Mouse (Mus musculus) neutrophil, adult 5-6 weeks (primary cell): ENCODE measurements around the gene D930048N14Rik. TPM values are rescaled to one million over a fixed set of nuclear protein-coding genes. Genes with fewer than 3 reads are reported as not detected.
"Not testable (repeated sequence)": the region's sequence is repeated elsewhere in the genome, so short reads cannot be mapped to it uniquely, and the experiment has no call there.

Experiments
- ATAC-seq: fragments of 151-379, 151-347 bp; 2 replicates; pipeline ENCODE4 v1.8.0; 2017; ENCODE audit warnings: mild to moderate bottlenecking, moderate TSS enrichment; ENCODE audit not compliant: insufficient number of reproducible peaks, poor library complexity, low FRiP score, severe bottlenecking; ENCODE audit errors: extremely low read depth
- total RNA-seq: library from RNA; stranded (forward); fragments of 200-1000 nt; gene quantifications from 2 replicates; pipeline ENCODE4 v1.2.3, GENCODE M21; 2017

Gene D930048N14Rik
- total RNA-seq, 1 experiment from 2014 or later, result 2.7 TPM

DNA sequence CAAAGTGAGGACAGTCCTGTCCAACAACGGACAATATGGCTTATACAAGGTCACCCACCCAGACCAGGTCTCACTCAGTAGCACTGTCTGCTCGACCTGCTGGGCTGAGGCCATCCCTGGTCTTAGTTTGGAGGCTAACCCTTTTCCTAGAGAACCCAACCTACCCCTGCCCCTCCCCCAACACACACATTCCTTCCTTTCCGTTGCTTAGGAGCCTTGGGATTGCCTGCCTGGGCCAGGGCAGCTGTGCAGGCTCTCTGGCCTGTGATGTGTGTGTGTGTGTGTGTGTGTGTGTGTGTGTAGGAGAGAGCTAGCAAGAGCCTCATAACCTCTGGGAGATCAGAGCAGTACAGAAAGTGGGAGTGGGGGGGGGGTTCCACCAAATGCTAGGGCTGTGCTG is 2.2 kb upstream of the D930048N14Rik start:
- no peak for ATAC-seq

DNA sequence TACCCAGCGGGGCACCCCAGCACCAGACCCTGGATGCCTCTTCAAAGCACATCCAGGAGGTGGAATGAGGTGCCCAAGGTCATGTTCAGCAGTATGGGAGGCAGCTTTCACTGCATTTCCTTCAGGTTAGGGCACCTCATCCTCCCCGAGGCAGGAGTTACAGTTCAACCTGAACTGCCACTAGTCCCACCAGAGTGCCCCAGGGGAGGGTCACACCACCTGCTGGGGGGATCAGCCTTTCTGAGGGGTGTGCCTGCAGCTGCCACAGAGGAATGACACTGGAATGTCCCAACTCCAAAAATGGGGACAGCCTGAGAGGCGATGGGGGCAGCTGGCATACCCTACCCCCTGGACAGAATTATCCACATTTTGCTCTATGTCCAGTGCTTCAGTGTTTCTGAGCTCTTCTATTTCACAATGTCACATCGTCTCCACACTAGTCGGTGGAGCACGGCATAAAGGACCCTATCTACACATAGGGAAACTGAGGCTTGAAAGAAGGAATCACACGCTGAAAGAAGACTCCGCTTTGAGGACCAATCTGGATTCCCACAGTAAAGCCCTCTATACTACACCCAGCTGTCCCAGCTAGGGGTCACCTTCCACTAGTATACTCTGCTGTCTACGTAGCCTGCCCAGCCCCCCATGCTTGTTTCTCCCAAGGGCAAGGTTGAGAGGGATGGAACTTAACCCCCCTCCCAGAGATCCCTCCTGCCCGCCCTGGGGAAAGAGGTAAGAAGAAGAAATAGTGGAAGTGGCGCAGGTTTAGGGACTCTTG is 1.5 kb upstream of the D930048N14Rik start:
- ATAC-seq, result no peak

DNA sequence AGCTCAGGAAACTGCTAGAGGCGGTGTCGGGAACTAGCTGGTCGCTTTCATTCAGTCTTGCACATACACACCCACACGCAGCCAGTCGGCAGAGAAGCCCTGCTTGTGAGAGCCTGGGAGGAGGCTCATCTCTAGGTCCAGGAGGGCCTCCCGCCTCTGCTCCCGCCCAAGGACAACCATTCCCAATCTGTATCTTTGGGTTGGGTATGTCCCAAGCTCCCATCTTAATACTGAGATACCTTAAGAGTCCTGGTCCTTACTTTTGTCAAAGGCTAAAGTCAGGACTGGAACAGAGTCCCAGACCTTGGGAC is 910 bp upstream of the D930048N14Rik start:
- ATAC-seq, result no peak

DNA sequence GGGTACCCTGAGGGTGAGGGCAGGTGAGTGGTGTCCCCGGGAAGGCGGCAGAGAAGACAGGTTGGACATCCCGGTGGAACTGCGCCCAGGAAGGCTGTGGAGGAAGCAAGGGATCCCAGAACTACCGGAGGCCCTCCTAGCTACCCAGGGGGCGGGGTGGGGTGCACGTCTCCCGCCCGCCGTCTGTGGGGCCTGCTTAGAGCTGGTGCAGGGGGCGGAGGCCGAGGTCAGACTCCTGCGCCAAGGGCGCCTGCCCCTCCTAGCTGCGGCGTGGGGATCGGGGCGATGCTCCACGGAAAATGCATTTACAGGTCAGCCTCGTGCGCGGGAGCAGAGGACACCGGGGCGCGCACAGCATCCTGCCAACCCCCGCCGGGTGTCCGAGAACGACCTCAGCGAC is 493 bp upstream of the D930048N14Rik start:
- ATAC-seq, result no peak

DNA sequence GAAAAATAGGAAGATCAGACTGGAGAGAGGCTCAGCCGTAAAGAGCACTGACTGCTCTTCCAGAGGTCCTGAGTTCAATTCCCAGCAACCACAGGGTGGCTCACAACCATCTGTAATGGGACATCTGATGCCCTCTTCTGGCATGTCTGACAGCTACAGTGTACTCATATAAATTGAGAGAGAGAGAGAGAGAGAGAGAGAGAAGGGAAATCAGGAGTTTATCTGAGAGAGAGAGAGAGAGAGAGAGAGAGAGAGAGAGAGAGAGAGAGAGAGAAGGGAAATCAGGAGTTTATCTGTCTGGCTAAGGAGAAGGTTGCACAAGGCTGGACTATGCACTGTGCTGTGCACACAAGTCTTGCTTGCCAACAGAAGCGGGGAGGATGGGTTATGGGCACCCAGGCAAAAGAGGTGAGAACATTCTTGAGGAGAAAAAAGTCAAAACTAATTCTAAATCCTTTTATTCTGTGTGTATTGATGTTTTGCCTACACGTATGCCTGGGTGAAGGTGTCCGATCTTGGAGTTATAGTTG is 2.2 kb downstream of the D930048N14Rik start:
- ATAC-seq, result no peak

DNA sequence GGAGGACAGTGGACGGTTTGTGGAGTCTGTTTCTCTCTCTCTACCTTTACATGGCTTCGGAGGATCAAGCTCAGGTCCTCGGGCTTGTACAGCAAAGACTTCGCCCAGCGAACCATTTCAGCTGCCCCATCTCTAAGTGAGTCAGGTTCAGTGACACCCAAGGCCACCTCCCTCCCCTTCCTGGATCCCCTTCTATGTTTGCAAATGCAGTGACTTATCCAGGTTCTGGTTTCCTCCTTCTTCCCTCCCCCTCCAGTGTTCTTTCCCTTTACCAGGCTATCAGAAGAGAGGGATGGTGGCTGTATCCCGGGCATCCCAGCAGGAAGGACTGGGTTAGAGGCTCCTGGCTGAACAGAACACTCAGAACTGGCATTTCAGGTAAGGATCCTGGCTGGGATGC is 3.0 kb downstream of the D930048N14Rik start:
- ATAC-seq, result no peak

DNA sequence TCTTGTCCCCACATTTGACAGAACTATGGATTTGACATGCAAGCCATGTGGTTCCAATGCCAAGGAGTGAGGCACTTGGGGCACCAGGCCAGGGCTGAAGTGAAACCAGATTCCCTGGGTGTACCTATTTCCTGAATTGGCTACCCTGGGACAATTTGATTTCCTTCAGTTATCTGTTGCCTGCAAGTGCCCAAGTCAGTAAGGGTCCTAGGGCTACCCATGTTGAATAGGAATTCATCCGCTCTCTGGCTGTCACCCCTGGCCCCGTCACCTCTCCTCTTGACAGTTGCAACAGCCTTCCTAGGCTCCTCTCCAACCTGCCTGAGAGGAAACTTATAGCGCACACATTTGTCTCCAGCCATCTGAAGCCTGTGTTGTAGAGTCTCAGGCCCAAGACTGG is 4.1 kb downstream of the D930048N14Rik start:
- no peak for ATAC-seq

DNA sequence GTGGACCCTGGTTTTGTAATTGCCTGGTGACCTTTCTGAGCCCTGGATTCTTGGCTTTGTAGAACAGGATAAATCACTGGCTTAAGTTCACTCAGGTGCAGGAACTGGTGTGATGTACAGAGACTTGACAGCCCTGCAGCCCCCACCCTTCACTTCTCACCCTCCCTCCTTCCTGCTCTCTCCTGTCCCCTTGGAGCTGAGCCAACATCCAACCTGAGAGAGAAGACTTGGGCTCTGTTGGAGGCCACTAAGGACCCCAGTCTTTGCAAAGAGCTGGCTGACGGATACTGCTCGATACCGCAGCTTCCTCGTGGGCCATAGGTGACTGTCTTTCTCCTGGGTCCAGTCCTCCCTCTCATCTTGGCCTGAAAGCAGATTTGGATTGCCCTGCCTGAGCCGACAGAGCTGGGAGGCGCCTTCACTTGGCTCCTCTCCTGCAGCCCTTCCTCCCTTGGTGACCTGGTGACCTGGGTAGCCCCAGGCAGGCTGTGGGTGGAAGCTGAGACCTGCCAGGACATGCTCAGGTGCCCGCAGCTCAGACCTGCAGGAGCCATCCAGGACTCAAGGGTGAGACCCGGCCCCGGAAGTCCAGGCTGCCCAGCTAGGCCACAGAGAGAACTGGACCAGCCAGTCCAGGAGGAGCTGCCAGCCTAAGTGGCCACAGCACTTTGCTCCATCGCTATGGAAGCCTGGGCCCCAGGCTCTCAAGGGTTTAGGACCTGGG is 6.2 kb downstream of the D930048N14Rik start:
- ATAC-seq, result no peak

DNA sequence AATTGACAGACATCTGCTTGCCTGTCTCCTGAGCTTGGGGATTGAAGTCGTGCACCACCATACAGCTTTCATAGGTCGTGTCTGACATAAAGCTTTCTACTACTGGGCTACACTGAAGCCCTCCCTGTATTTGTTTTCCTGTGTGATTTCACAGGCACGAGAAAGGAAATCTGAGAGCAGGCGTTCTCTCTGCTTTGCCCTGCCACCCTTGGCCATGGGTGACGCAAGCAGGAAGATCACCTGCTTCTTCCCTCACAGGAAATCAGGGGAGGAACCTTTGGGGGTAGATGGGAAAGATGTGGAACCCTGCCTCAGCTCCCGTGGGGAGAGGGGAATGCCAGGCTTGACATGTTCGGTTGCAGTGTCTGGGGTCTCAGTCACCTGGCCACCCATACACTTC is 7.5 kb downstream of the D930048N14Rik start:
- ATAC-seq, result no peak

DNA sequence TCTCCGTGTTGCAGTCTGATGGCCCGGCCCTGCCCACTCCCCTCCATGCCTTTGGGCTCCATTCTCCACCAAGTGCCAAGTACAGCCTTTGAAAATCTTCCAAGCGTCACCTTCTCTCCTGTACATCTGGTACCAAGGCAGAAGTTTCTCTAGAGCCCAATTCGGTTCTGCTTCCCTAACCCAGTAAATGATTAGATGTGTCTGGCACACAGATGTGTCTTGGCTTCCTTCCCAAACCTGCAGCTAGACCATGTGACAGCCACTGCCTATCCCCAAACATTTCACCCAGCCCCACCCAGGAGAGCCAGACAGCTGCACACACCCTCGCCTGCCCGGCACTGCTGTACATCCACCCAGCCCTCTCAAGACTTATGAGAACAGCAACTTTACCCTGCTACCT is 8.0 kb downstream of the D930048N14Rik start:
- no peak for ATAC-seq

DNA sequence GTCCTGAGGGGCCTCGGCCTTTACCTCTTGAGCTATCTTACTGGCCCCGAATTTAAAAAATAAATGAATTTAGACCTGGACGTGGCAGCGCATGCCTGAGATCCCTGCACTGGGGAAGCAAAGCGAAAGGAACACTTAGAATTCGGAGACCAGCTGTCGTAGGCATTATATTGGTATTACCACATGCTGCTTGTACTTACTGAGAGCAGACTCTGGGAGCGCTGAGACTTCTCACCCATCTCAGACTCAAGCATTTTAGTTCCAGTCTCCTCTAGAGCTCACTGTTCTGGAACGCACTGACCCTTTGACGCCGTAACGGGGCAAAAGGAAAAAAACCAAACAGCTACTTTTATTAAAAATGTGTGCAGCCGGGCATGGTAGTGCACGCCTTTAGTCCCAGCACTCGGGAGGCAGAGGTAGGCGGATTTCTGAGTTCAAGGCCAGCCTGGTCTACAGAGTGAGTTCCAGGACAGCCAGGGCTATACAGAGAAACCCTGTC is 11.2 kb downstream of the D930048N14Rik start:
- no peak for ATAC-seq

DNA sequence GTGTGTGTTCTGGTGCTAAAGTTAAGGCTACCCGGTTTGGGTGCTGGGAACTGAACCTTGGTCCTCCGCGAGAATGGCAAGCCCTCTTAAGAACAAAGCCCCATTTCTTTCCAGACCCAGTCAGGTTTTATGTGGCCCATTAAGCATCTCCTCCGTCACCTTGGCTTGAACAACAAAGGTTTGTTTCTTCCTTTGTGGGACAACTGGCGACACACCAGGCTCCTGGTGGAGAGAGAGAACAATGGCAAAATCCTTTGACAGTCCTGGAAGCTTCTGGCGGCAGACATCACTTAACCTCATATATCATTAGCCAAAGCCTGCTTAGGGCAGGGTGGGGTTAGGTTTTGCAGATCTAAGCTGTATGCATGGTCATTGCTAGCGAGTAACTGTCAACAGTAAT is 11.9 kb downstream of the D930048N14Rik start:
- no peak for ATAC-seq

DNA sequence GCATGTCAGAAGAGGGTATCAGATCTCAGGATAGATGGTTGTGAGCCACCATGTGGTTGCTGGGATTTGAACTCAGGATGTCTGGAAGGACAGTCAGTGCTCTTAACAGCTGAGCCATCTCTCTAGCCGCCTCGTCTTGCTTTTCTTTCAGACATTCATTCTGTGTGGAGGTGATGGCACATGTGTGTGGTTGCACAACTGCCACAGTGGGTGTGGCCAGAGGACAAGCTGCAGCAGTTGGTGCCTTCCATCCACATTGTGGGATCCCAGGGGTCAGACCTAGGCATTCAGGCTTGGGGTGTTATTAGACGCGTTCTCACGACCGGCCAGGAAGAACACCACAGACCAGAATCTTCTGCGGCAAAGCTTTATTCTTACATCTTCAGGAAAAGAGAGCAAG is 14.0 kb downstream of the D930048N14Rik start:
- not testable (repeated sequence) for ATAC-seq

DNA sequence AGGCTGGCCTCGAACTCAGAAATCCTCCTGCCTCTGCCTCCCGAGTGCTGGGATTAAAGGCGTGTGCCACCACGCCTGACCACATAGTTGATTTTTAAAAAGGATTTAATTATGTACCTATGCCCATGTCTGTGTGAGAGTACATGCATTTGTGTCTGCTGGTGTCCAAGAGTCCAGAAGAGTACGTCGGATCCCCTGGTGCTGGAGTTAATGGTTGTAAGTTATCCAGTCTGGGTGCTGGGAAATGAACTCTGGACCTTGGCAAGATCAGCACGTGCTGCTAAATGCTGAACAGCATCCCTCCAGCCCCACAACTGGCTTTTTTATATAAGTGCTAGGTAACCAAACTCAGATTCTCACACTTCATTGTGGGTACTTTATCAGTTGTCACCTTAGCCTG is 20.1 kb downstream of the D930048N14Rik start:
- ATAC-seq, result no peak

DNA sequence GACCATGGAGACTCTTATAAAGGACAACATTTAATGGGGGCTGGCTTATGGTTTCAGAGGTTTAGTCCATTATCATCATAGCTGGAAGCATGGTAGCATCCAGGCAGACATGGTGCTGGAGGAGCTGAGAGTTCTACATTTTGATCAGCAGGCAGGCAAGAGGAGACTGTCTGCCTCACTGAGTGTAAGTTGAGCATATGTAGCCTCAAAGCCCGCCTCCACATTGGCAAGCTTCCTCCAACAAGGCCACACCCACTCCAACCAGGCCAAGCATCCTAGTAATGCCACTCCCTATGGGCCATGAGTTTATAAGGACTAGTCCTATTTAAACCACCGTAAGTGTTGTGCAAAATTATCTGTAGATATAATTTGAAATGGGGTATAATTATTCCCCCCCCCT is 20.6 kb downstream of the D930048N14Rik start:
- no peak for ATAC-seq

DNA sequence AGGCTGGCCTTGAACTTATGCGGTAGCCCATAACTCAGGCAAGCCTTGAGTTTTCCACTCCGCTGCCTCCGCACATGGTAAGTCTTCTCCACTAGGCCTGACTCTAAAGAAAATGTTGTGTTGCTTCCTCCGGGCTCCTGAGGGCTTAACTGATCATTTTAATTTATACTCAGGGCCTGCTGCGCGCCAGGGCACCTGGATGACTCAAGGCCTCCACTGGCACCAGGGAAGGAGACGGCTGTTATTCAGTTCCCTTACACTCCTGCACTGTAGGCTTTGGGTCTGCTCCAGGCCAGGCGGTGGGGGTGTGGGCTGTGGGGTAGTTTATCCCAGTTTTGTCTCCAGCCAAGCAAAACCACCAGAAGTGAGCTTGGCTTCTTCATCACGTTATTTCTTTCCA is 22.5 kb downstream of the D930048N14Rik start:
- no peak for ATAC-seq

DNA sequence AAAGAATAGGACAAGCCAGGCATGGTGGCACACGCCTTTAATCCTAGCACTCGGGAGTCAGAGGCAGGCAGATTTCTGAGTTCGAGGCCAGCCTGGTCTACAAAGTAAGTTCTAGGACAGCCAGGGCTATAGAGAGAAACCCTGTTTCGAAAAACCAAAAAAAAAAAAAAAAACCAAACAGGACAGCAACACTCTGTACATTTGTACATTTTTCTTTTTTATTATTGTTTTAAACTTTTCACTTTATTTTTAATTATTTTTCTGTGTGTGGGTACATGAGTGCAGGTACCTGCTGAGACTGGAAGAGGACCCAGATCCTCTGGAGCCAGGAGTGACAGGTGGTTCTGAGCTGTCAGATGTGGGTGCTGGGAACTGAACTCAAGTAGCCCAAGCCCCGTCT is 24.6 kb downstream of the D930048N14Rik start:
- ATAC-seq, result no peak

DNA sequence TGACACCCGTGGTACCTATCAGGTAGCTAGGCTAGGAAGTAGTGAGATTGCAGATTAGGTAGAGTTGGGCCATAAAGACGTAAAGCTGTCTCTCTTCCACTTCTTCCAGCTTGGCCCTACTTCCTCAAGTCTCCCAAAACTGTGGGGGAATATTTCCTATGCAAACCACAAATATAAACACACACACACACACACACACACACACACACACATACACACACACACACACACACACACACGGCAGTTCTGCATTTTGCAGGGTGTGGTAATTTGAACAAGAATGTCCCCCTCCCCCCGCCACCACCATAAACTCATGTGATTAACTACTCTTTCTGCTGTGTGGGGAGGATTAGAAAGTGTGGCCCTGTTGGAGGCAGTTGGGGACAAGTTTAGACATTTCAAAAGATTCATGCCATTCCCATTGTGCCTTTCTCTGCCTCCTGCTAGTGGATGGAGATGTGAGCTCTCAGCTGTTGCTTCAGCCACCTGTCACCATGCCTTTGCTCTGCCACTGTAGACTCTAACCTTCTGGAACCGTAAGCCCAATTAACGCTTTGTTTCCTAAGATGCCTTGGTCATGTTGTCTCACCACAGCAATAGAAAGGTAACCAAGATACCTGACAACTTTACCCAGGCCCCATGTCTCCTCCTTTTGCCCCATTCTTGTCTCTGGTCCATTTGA is 27.1 kb downstream of the D930048N14Rik start:
- ATAC-seq, result no peak

DNA sequence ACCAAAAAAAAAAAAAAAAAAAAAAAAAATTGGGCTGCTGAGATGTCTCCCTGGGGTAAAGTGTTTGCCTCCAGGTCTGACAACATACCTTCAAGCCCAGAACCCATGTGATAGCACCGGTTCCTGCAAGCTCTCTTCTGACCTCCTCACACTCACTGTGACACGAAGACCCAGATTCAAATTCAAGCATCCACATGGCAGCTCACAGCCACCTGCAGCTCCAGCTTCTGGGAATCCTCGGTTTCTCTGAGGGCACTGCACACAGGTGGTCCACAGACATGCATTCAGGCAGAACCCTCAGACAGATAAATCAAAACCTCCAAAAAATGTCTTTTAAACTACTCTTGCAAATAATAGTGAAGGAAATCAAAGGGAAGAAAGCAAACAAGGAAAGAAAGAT is 28.7 kb downstream of the D930048N14Rik start:
- no peak for ATAC-seq
